Mouse (Mus musculus) right cerebral cortex, postnatal 36 days (tissue): ENCODE data around the gene Pdcd6.
A peak's percentile ranks its signal among the peaks of the same experiment; 100 is the strongest.

ENCODE experiments used
- DNase-seq, 2 experiments: peaks; one replicate each; pipeline ENCODE4 v3.0.0; 2022; ENCODE audit warnings: low spot score in 2 of 2, mixed read lengths in 1 of 2

Gene Pdcd6

DNA sequence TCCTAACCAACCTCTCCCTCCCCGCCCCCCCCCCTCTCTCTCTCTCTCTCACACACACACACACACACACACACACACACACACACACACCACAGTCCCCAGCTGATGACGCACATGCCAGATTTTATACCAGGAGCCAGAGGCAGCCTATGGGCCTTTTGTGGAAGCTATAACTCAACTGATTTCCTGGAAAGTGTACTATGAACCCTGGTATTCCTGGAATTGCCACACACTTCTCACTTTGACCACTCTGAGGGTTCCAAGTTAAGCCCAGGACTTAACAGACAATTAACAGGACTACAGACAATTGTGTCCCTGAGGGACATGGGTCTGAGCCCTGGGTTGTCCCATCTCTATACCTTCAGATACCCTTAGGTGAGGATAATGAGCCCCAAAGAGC is 35.1 kb downstream of the Pdcd6 start:
- no peak for DNase-seq

DNA sequence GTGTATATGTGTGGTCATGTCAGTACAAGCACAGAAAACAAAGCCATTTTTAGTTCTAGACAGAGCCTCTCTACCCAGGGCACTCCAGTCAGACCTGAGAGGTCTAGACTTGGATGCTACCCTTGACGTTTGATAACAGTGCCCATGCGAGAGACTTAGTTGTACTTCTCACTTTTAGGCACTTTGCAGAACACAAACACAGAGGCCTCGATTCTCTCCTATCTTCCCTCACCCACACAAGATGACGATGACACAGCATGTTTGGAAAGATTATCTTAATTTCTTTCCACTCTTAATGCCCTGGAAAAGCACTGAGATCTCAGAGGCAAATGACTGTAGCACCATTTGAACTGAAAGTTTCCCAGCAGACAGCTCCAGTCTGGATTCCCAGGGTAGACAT is 41.7 kb downstream of the Pdcd6 start:
- DNase-seq: no peak

DNA sequence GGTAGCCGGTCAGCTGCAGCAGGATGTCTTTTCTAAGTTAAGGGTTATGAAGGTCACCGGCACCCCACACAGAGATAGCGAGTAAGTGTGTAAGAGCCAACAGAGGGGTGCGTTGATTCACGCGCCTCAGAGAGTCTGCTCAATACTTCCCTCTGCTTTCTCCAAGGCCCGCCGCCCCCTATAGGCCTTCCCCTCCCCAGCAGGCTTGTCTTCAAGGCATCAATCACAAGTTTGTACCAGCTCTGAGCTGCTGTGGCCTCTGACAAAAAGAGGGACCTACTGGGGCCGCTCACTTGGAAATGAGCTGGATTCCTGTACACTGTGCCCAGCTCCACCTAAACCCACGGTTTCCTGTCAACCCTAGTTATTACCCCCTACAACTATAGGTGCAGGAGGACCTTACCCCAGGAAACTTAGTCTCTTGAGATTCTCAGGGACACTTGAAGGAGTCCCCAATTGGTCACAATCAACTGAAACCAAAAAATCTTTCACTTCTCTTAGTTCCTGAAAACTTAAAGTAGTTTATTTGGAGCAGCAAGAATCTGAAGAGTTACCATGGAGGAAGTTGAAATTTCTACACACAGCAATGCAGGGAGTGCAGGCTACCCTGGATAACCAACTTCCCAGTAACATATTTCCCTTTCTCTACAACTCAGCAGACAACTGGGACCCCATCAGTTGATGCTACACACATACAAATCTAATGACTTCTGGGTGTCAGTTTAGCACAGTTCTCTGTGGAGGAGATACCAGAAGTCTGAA is 57.0 kb downstream of the Pdcd6 start:
- DNase-seq: peak in 1 of 2 experiments; percentile 5

DNA sequence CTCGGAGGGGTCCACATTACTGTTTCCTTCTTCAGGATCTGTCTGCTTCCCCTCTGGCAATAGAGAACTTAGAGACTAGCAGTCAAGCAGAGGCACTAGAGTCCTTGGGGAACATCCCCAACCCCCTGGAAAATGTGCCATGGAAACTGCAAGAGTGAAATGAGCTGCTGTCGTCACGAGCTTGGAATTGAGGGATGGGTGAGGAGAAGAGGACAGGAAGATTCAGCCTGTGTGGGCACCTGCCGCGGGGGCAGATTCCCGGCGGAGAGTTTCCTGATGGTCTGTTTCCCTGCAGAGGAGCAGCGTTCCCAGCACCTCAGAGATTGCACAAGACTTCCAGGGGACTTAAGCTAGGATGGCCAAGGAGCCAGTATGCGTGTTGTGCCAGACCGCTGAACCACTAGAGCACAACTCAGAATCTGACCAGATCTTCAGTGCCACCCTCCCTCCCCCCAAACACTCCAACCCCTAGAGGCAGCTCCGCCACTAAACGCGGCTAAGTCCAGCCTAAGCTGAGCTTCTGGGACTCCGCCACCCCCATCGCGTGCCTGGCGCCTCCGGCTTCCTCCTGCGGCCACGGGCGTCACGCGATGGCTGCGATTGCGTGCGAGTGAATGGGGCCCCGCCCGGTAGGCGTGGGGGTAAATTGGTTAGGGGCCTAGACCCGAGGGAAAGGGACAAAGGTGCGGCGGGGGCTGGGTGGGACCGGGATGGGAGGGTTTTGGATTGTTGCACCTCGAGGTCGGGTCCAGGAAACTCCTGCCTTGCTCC is 57.7 kb downstream of the Pdcd6 start:
- peak; percentile 7 to 19 for DNase-seq
